Mouse (Mus musculus) cerebellum, adult 2 months (tissue): ENCODE results near the gene Gnb2.

ENCODE experiments used
- CTCF ChIP-seq: fragments of 200-500 bp; IDR thresholded peaks from 2 replicates; pipeline ENCODE4 v1.5.1; 2011; ENCODE audit warnings: low read depth, mild to moderate bottlenecking, control low read depth, low read length, moderate library complexity, borderline replicate concordance; ENCODE audit not compliant: insufficient read depth
- POLR2A ChIP-seq: fragments of 200-500 bp; IDR thresholded peaks from 2 replicates; pipeline ENCODE4 v1.6.1; 2011; ENCODE audit warnings: low read length, control low read depth, borderline replicate concordance; ENCODE audit not compliant: insufficient read depth

DNA sequence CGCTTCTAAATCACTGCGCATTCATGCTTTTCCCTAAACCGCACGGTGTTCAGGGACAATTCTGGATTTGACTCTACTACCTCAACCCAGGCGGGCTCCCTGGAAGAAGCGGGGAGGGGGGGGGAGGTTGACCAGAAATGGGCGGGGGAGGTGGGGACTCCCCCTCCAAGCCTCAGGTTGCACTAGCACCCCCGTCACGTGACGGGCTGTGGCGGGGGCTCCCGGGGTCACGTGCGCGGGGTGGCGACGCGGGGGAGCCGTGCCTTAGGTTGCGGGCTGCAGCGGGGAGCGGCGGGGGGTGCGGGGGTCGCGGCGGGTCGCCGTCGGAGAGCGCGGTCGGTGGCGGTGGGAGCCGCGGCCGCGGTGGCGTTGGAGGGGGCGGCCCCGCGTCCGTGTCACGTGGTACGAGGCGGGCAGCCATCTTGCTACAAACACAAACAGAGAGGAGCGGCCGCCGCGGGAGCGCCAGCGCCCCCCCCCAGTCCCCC, 23.3 kb downstream of the Gnb2 start:
- TF ChIP-seq POLR2A, result no peak
- TF ChIP-seq CTCF, result no peak
